Mouse (Mus musculus): ENCODE results near the gene Irf2bp1.

DNA sequence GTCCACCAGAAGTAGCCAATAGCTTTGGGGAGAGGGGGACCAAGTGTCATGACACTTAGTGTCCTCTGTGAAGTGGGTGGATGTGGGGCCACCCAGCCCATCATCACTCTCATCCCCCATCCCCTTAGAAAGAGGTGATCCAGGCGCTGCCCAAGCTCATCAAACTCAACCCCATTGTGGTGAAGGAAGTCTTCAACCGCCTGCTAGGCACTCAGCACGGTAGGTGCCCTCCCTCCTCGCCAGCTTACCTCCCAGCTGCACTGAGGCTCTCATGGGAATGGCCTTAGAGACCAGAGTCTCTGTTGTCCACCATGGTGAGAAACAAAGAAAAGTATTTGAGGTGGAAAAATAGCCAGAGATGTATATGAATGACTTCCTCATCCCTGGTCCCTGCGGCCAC, 45.4 kb downstream of the Irf2bp1 start:
- TF ChIP-seq GATA1 (IDR thresholded peaks at IDR 0.05; ENCODE audit: low read length) = no peak
- no peak for TF ChIP-seq TAL1 (IDR thresholded peaks at IDR 0.05; ENCODE audit: low read length)
